Mouse (Mus musculus): ENCODE results near the gene Cdc40. TPM values are rescaled to one million over a fixed set of nuclear protein-coding genes. Genes with fewer than 3 reads are reported as not detected.

Gene Cdc40
- polyA plus RNA-seq, 1 experiment from 2014 or later: 37.1 TPM

DNA sequence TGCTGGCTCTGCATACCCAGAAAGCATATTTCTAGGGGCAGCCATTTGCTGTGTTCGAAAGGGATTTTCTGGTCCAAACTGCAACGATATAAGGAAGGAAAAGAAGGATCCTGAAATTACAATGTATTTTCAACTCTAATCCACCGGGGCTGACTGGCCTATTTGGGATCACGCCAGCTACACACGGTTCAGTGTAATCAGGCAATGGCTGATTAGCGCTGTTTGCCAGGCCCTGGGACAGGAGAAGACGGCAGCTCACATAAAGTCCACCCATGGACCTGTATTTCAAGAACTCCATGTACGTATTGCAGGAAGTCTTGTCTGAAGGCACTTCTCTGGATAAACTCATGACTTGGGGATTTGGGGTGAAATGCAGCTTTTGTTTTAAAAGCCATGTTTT, 25.5 kb downstream of the Cdc40 start:
- Histone ChIP-seq H3K9me3 (no peaks in the 10 kb centered on the region), H3K36me3 (peaks cover 3% of the 10 kb centered on the region; the same call in 1 of the 2 replicates), H3K9ac (no peak overlapping the region), H3K4me3 (no peak overlapping the region), H3K4me2 (no peak overlapping the region), H3K4me1 (no peaks in the 10 kb centered on the region), H3K27ac (no peak overlapping the region), H3K27me3 (no peaks in the 10 kb centered on the region)
- no peak for ATAC-seq (ENCODE audit: insufficient number of reproducible peaks, insufficient read depth, low FRiP score, low TSS enrichment, low read depth)
- 79% methylated on average over 8 of the region's 8 CpGs for WGBS

DNA sequence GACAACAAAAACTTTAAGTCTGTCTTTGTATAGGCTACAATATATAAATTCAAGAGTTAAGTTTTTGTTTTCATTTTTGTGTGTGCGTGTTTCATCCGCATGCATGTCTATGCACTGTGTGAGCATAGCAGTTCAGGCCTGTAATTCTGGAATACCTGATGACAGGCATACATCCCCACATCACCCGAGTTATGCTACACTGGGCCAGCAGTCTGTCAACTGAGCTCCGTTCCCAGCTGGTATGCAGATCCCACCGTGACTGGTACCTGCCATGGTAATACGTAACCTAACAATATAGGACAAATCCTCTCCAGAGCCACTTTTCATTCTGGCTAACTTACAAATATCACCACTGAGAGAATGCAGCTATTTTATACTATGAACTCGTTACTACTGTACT, 26.4 kb downstream of the Cdc40 start:
- no peak overlapping the region for H3K4me2 ChIP-seq
- no peak overlapping the region for H3K4me3 ChIP-seq
- no peak overlapping the region for H3K9ac ChIP-seq
- H3K27me3 ChIP-seq: no peaks in the 10 kb centered on the region
- WGBS: 85% methylated on average over 7 of the region's 7 CpGs
- no peaks in the 10 kb centered on the region for H3K9me3 ChIP-seq
- no peak overlapping the region for H3K27ac ChIP-seq
- no peaks in the 10 kb centered on the region for H3K4me1 ChIP-seq
- H3K36me3 ChIP-seq: peaks cover 7% of the 10 kb centered on the region; the same call in 1 of the 2 replicates
- ATAC-seq (ENCODE audit: insufficient number of reproducible peaks, insufficient read depth, low FRiP score, low TSS enrichment, low read depth): no peak

DNA sequence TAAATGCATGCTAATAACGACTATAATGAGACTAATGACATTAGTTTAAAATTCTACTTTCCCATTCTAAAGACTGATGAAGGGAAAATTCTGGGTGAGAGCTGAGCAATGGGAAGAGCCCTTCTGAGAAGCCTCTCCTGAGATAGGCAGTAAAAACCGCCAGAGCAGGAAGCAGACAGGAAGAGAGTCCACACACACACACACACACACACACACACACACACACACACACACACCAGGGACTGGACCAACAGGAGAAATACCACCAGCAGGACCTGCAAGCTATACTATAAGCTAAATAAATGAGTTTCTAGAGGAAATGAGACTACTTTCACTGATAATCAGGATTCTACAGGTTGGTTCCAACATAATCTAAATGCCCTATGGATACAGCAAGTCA, 27.5 kb downstream of the Cdc40 start:
- H3K4me3 ChIP-seq: no peak overlapping the region
- WGBS: 50% methylated on average over 2 of the region's 2 CpGs
- no peaks in the 10 kb centered on the region for H3K4me1 ChIP-seq

DNA sequence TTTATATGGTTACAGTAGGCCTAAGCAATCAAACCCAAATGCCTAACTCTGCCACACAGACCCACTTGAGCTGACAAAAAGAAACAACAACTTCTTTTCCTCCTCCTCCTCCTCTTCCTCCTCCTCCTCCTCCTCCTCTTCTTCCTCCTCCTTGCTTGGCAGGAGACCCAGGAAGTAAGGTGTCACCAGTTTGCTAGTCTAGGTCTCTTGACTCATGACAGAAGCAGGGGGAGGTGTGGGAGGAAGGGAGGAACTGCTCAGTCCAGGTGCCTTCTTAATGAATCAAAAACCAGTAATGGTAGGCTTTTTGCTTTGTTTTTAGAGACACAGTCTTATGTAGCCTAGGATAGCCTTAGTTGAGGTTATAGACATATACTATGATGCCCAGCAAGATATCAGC, 32.0 kb downstream of the Cdc40 start:
- H3K4me2 ChIP-seq: no peak overlapping the region

More for the DNA sequence above, 27.5 kb downstream of the Cdc40 start:
- Histone ChIP-seq H3K36me3 (peaks cover 7% of the 10 kb centered on the region; the same call in 1 of the 2 replicates), H3K9ac (no peak overlapping the region), H3K9me3 (no peaks in the 10 kb centered on the region), H3K27me3 (no peaks in the 10 kb centered on the region), H3K27ac (no peak overlapping the region), H3K4me2 (no peak overlapping the region)
- no peak for ATAC-seq (ENCODE audit: insufficient number of reproducible peaks, insufficient read depth, low FRiP score, low TSS enrichment, low read depth)

DNA sequence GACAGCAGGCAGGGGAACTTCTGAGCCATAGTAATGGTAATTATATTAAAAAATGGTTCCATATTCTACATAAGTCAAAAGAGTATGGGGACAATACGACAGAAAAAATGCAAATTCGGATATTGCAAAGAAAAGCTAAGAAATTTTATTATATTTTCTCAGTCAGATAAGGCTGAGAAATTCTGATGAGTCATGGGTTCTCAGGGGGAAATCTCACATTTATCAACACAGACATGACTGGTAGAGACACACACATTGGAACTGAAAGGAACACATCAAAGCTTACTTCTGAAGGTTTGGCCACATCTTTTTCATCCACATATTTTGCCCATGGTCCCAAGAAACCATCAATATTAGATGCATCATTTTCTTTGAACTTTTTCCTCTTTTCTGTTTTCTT, 32.5 kb downstream of the Cdc40 start:
- Histone ChIP-seq H3K27ac (no peak overlapping the region), H3K4me2 (no peak overlapping the region), H3K36me3 (peaks cover 43% of the 10 kb centered on the region), H3K4me1 (peaks cover 1% of the 10 kb centered on the region; the same call in 1 of the 2 replicates), H3K9me3 (no peaks in the 10 kb centered on the region), H3K4me3 (no peak overlapping the region), H3K27me3 (no peaks in the 10 kb centered on the region), H3K9ac (no peak overlapping the region)
- no peak for ATAC-seq (ENCODE audit: insufficient number of reproducible peaks, insufficient read depth, low FRiP score, low TSS enrichment, low read depth)
- 79% methylated on average over 2 of the region's 2 CpGs for WGBS

More for the DNA sequence above, 32.0 kb downstream of the Cdc40 start:
- H3K4me3 ChIP-seq: no peak overlapping the region
- H3K9me3 ChIP-seq: no peaks in the 10 kb centered on the region
- H3K27me3 ChIP-seq: no peaks in the 10 kb centered on the region
- no peak overlapping the region for H3K9ac ChIP-seq
- peaks cover 41% of the 10 kb centered on the region for H3K36me3 ChIP-seq
- no peaks in the 10 kb centered on the region for H3K4me1 ChIP-seq
- H3K27ac ChIP-seq: no peak overlapping the region
- no peak for ATAC-seq (ENCODE audit: insufficient number of reproducible peaks, insufficient read depth, low FRiP score, low TSS enrichment, low read depth)

DNA sequence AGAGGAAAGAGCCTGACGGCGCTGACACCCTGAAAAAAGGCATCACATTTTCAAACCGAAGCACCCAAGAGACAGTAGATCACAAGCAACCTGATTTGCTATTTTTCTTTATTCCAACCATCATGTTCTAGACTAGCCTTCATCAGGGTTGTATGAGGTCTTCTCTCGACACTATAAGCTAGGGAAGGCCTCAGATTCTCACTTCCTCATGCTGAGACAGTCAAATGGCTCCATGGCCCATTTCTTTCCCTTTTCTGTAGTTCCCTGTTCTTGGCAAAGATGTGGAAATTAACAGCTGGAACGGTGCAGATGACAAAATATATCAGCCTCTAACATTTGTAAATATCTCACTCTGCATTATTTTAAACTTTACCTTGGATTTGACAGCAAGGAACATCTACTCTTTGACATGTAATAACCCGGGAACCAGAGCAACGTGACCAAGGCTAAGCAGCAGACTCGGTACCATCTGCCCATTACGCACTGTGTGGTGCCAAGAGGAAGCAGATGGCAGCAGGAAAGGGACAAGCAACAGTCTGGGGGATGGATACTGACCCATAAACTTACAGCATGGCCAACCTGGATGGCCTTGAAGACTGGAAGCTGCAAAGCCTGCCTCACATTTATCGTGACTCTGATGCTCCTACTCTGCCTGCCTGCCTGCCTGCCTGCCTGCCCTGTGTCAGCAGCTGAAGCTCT, 35.8 kb downstream of the Cdc40 start:
- Histone ChIP-seq H3K27ac (no peak overlapping the region), H3K27me3 (no peaks in the 10 kb centered on the region), H3K9me3 (no peaks in the 10 kb centered on the region), H3K9ac (no peak overlapping the region), H3K4me3 (no peak overlapping the region), H3K36me3 (peaks cover 60% of the 10 kb centered on the region), H3K4me2 (no peak overlapping the region), H3K4me1 (peaks cover 12% of the 10 kb centered on the region; the same call in 1 of the 2 replicates)
- WGBS: 93% methylated on average over 10 of the region's 10 CpGs
- no peak for ATAC-seq (ENCODE audit: insufficient number of reproducible peaks, insufficient read depth, low FRiP score, low TSS enrichment, low read depth)

DNA sequence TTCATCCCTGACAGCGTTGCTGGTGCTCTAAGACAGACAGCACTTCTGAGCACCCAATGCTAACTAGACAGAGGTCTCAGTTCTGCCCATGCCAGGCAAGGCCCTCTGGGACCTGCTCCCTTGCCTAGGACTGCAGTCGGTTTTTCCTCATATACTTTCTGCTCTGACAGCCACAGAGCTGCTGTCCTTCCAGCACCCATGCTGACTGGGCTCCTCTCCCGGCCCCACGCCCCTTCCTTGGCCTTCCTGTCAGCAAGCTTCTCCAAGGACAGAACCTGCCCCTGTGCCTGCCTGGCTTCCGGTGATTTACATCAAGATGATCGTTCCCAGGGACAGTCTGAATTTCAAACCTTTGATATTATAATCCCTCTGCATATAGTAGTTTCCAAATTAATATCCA, 37.5 kb downstream of the Cdc40 start:
- Histone ChIP-seq H3K4me2 (no peak overlapping the region), H3K9me3 (no peaks in the 10 kb centered on the region), H3K4me3 (no peak overlapping the region), H3K4me1 (peaks cover 12% of the 10 kb centered on the region; the same call in 1 of the 2 replicates), H3K27me3 (no peaks in the 10 kb centered on the region), H3K9ac (no peak overlapping the region), H3K27ac (no peak overlapping the region), H3K36me3 (peaks cover 74% of the 10 kb centered on the region)
- 75% methylated on average over 6 of the region's 6 CpGs for WGBS
- no peak for ATAC-seq (ENCODE audit: insufficient number of reproducible peaks, insufficient read depth, low FRiP score, low TSS enrichment, low read depth)

DNA sequence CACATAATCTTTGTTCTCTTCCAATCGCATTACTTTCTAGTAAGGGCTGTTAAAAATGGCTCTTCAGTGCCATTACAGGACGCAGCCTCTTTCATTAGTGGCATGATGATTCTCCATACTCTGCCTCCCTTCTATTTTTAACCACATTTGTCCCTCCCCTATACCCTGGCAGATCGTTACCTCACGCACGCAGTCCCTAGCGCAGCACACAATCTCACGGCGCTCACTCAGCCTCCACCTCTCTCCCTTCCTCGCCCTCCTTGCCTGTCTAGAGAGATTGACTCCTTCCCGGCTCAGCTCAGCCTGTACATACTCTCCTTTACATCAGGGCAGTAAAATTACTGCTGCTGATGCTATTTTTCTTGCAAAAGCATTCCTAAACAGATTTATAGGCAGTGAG, 38.6 kb downstream of the Cdc40 start:
- Histone ChIP-seq H3K4me3 (no peak overlapping the region), H3K9me3 (no peaks in the 10 kb centered on the region), H3K27ac (peak overlapping the region; percentile 57), H3K36me3 (peaks cover 75% of the 10 kb centered on the region), H3K27me3 (no peaks in the 10 kb centered on the region), H3K4me2 (no peak overlapping the region), H3K4me1 (peaks cover 12% of the 10 kb centered on the region; the same call in 1 of the 2 replicates), H3K9ac (no peak overlapping the region)
- no peak for ATAC-seq (ENCODE audit: insufficient number of reproducible peaks, insufficient read depth, low FRiP score, low TSS enrichment, low read depth)
- WGBS: 53% methylated on average over 10 of the region's 10 CpGs

DNA sequence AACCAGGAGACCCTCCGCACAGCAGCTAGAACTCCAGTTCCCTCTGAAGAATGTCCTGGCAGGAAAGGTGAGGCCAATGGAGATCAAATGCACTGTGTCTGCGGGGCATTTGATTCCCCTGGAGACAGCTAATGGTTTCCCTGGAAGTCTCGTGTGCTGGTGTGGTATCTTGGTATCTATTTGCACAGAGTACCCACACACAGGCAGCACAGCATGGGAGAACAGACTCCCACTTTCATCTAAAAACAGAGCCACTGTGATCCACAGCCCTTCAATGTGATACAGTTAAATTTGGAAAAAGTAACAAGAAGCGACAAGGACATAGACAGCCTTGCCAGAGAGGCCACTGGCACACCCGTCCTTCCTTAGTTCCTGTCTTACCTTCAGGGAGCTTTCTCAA, 39.3 kb downstream of the Cdc40 start:
- Histone ChIP-seq H3K9ac (no peak overlapping the region), H3K4me2 (no peak overlapping the region), H3K9me3 (no peaks in the 10 kb centered on the region), H3K4me1 (peaks cover 12% of the 10 kb centered on the region; the same call in 1 of the 2 replicates), H3K4me3 (no peak overlapping the region), H3K36me3 (peaks cover 71% of the 10 kb centered on the region), H3K27ac (no peak overlapping the region; the same call in 1 of the 2 replicates), H3K27me3 (no peaks in the 10 kb centered on the region)
- ATAC-seq (ENCODE audit: insufficient number of reproducible peaks, insufficient read depth, low FRiP score, low TSS enrichment, low read depth): no peak
- 53% methylated on average over 5 of the region's 5 CpGs for WGBS

DNA sequence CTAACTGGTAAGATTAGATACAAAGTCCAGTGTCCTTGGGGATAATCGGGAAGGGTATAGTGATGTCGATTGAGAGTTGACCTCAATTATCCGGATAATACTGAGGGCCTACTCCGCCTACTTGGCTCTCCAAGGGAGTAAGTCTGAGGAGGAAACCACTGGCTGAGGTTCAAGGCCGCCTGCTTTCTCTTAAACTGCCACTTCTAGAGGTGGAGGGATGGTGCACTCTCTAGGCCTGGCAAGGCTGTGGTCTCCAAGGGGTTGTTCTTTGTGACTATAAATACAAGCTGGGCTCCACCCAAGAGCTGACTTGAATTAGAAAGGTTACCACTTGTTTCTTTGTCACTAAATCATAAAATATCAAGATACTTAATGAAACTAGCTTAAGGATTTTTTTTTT, 43.0 kb downstream of the Cdc40 start:
- peaks cover 63% of the 10 kb centered on the region for H3K36me3 ChIP-seq
- H3K9ac ChIP-seq: no peak overlapping the region
- H3K9me3 ChIP-seq: no peaks in the 10 kb centered on the region
- no peaks in the 10 kb centered on the region for H3K27me3 ChIP-seq
- H3K27ac ChIP-seq: no peak overlapping the region
- no peak overlapping the region for H3K4me3 ChIP-seq
- no peak for ATAC-seq (ENCODE audit: insufficient number of reproducible peaks, insufficient read depth, low FRiP score, low TSS enrichment, low read depth)
- WGBS: 84% methylated on average over 5 of the region's 5 CpGs
- peaks cover 8% of the 10 kb centered on the region; the same call in 1 of the 2 replicates for H3K4me1 ChIP-seq
- H3K4me2 ChIP-seq: no peak overlapping the region

DNA sequence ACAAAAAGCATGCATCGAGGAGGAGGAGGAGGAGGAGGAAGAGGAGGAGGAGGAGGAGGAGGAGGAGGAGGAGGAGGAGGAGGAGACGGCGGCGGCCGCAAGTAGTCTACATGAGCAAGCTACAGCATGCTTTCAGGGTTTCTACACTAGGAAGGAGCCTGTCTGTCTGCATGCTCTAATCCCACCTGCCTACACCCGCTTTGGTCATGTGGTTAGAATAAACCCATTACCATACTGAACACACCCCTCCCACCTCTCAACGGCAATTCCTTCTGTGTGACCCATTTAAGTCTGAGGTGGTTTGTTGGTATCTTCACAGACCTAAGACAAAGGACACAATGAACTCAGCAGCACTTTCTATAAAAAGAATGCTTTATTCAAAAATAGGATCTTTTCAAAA, 51.8 kb downstream of the Cdc40 start:
- Histone ChIP-seq H3K27ac (no peak overlapping the region), H3K4me3 (no peak overlapping the region), H3K9ac (no peak overlapping the region), H3K4me1 (peaks cover 3% of the 10 kb centered on the region; the same call in 1 of the 2 replicates), H3K36me3 (peaks cover 52% of the 10 kb centered on the region), H3K9me3 (no peaks in the 10 kb centered on the region), H3K27me3 (no peaks in the 10 kb centered on the region), H3K4me2 (no peak overlapping the region)
- 82% methylated on average over 7 of the region's 7 CpGs for WGBS
- no peak for ATAC-seq (ENCODE audit: insufficient number of reproducible peaks, insufficient read depth, low FRiP score, low TSS enrichment, low read depth)

DNA sequence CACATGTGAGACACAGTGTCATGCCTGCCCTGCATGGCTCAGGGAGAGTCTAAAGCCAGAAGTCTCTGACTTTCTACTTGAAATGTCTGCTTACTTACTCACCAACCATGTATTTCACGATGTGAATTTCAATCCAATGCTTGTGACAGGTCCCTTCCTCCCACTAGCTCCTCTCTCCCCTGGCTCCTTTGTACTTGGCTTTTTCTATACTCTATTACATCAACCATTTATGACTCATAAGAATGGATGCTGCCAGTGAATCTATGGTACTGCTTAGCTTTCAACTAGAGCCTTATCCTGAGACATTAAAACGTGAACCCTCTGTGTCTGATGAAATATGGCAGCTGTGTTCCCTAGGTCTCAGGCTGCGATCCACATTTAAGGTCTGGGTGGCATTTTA, 52.8 kb downstream of the Cdc40 start:
- ATAC-seq (ENCODE audit: insufficient number of reproducible peaks, insufficient read depth, low FRiP score, low TSS enrichment, low read depth): no peak
- H3K9ac ChIP-seq: no peak overlapping the region
- peaks cover 5% of the 10 kb centered on the region; the same call in 1 of the 2 replicates for H3K4me1 ChIP-seq
- no peak overlapping the region for H3K4me2 ChIP-seq
- H3K27me3 ChIP-seq: no peaks in the 10 kb centered on the region
- 95% methylated on average over 3 of the region's 3 CpGs for WGBS
- H3K4me3 ChIP-seq: no peak overlapping the region
- peaks cover 45% of the 10 kb centered on the region for H3K36me3 ChIP-seq
- no peak overlapping the region for H3K27ac ChIP-seq
- no peaks in the 10 kb centered on the region for H3K9me3 ChIP-seq
